Mouse (Mus musculus) testis, adult 10 weeks (tissue): ENCODE data around the gene Gm3476. TPM values are rescaled to one million over a fixed set of nuclear protein-coding genes. Genes with fewer than 3 reads are reported as not detected.

Experiments
- polyA plus RNA-seq: library from polyadenylated mRNA; stranded (reverse); fragments of 350-450 nt; fragmentation: Illumina TruSeq; extraction: RNeasy Lipid Tissue Mini Kit (QIAGEN cat#74804); gene quantifications from one replicate; pipeline ENCODE4 v1.2.3, GENCODE M21; 2014; ENCODE audit warnings: low read depth, low replicate concordance

The Gm3476 gene
- polyA plus RNA-seq, result 91.0 TPM

DNA sequence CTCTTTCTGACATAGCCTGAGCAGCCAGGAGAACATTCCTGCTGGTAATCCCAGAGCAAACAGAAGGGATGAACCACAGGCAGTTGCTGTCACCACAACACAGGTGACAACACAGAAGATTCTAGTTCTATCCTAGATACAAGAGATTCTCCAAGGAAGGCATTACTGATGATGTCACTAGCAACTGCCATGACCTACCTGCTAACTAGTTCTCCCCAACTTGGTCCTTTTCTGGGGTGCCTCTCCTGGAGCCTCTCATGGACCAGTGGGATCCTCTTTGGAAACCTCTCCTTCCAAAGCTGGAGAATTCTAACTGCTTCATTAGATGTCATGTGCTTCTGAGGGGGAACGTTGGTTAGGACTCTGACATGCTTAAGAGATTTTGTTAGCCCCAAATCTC is at the start of gene Gm3476:
Gm3476 (minus strand) TSS at position 101 of the 400 bp plus-strand sequence.

DNA sequence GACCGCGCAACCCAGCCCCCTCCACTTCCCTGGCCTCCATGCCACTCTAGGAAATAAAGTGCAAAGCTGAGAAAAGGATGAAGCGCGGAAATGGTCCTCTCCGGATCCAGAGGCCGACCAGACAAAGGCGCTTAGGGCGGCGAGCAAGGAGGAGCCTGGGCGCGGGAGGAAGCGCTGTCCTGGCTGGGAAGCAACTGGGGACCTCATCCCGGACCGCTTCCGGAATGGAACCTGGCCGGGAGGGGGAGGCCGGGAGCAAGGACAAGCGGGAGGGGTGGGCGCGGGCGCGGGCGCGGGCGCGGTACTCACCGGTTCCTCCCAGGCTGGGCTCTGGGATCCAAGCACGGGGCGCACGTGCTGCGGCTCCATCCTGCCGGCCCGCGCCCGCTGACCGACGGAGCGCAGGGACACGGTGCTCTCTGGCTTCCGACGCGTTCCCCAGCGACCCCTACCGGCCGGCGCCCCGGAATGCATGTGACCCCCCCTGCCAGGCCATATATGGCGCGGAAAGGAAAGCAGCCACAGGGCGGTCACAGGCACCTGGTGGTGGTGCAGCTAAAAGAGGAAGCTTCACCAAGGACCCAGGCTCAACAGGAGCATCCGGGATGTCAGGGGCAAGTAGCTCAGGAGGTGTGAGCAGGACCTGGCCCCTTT is 17.2 kb downstream of the Gm3476 start, which contains the start of gene Gm3468:
Gm3468 (minus strand) TSS at position 394 of the 654 bp plus-strand sequence.

DNA sequence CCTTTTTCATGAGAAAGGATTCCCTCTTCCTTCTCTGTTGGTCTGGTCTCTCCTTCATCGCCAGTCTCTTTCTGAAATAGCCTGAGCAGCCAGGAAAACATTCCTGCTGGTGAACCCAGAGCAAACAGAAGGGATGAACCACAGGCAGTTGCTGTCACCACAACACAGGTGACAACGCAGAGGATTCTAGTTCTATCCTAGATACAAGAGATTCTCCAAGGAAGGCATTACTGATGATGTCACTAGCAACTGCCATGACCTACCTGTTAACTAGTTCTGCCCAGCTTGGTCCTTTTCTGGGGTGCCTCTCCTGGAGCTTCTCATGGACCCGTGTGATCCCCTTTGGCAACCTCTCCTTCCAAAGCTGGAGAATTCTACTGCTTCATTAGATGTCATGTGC is 31.8 kb downstream of the Gm3476 start, which contains the start of gene Gm8206:
Gm8206 (minus strand) TSS at position 101 of the 400 bp plus-strand sequence.

DNA sequence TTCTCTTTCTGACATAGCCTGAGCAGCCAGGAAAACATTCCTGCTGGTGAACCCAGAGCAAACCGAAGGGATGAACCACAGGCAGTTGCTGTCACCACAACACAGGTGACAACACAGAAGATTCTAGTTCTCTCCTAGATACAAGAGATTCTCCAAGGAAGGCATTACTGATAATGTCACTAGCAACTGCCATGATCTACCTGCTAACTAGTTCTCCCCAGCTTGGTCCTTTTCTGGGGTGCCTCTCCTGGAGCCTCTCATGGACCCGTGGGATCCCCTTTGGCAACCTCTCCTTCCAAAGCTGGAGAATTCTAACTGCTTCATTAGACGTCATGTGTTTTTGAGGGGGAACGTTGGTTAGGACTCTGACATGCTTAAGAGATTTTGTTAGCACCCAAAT is 67.4 kb downstream of the Gm3476 start, which contains the start of gene Gm6337:
Gm6337 (minus strand) TSS at position 101 of the 400 bp plus-strand sequence.

Other genes with a start within 250 kb of the Gm3476 start
- gene Gm8237, start 245.4 kb downstream of the Gm3476 start, polyA plus RNA-seq, result 3.7 TPM
- gene Gm3248, start 164.1 kb downstream of the Gm3476 start, polyA plus RNA-seq, result 2.5 TPM
- gene Gm3453, start 146.7 kb downstream of the Gm3476 start, polyA plus RNA-seq, result 25.0 TPM
- gene Gm6337, start 67.5 kb downstream of the Gm3476 start, polyA plus RNA-seq, result 2.8 TPM
- 2.4 TPM for gene Gm8206, start 31.9 kb downstream of the Gm3476 start, polyA plus RNA-seq
- 2.5 TPM for gene Gm3468, start 17.1 kb downstream of the Gm3476 start, polyA plus RNA-seq
- 4.4 TPM for gene Gm21560, start 93.5 kb upstream of the Gm3476 start, polyA plus RNA-seq
- 2.1 TPM for gene Gm3411, start 161.4 kb upstream of the Gm3476 start, polyA plus RNA-seq
- gene Gm21103, start 179.0 kb upstream of the Gm3476 start, polyA plus RNA-seq, result 418 TPM
- gene Gm3618, start 217.9 kb upstream of the Gm3476 start, polyA plus RNA-seq, result 4.4 TPM